Mouse (Mus musculus): ENCODE data around the gene Tmem107. TPM values are rescaled to one million over a fixed set of nuclear protein-coding genes. Genes with fewer than 3 reads are reported as not detected.

The Tmem107 gene
- polyA plus RNA-seq, 1 experiment from 2014 or later = 42.5 TPM

GRCm38 (mm10) chr11:69098762-69099091, 28.1 kb downstream of the Tmem107 start:
- Histone ChIP-seq H3K9me3 (no peaks in the 10 kb centered on the region), H3K4me2 (replicated peaks) (peak overlapping the region; percentile 93), H3K27me3 (no peaks in the 10 kb centered on the region), H3K36me3 (peaks cover 31% of the 10 kb centered on the region), H3K4me1 (replicated peaks) (peaks cover 66% of the 10 kb centered on the region), H3K4me3 (replicated peaks) (peak overlapping the region; percentile 52), H3K27ac (peak overlapping the region; percentile 81), H3K9ac (replicated peaks) (peak overlapping the region; percentile 73)
- WGBS = under 1% methylated on average over 19 of the region's 19 CpGs
- ATAC-seq = 0 out of 2 replicates have a peak, but pooled peaks have one; percentile 6

- H3K36me3 ChIP-seq = peaks cover 38% of the 10 kb centered on the region
- no peaks in the 10 kb centered on the region for H3K9me3 ChIP-seq
- peak overlapping the region; percentile 73 for H3K9ac ChIP-seq (replicated peaks)
- H3K27ac ChIP-seq = peak overlapping the region; percentile 81
- peak overlapping the region; percentile 52 for H3K4me3 ChIP-seq (replicated peaks)
- ATAC-seq = no peak
- peak overlapping the region; percentile 93 for H3K4me2 ChIP-seq (replicated peaks)
- WGBS = under 1% methylated on average over 22 of the region's 22 CpGs
- H3K4me1 ChIP-seq (replicated peaks) = peaks cover 61% of the 10 kb centered on the region
- no peaks in the 10 kb centered on the region for H3K27me3 ChIP-seq
These were observed 28.7 kb downstream of the Tmem107 start for GRCm38 (mm10) chr11:69099177-69099914.

GRCm38 (mm10) chr11:69099915-69100345, 29.3 kb downstream of the Tmem107 start:
- H3K4me2 ChIP-seq (replicated peaks) = peak overlapping the region; percentile 93
- peak overlapping the region; percentile 81 for H3K27ac ChIP-seq
- H3K9ac ChIP-seq (replicated peaks) = peak overlapping the region; percentile 73
- no peaks in the 10 kb centered on the region for H3K27me3 ChIP-seq
- peaks cover 43% of the 10 kb centered on the region for H3K36me3 ChIP-seq
- H3K4me3 ChIP-seq (replicated peaks) = peak overlapping the region; percentile 52
- under 1% methylated on average over 23 of the region's 23 CpGs for WGBS
- H3K9me3 ChIP-seq = no peaks in the 10 kb centered on the region
- peak; percentile 38 for ATAC-seq
- H3K4me1 ChIP-seq (replicated peaks) = peaks cover 58% of the 10 kb centered on the region

GRCm38 (mm10) chr11:69100639-69101360, 30.2 kb downstream of the Tmem107 start:
- Histone ChIP-seq H3K4me1 (replicated peaks) (peaks cover 51% of the 10 kb centered on the region), H3K9me3 (no peaks in the 10 kb centered on the region), H3K9ac (replicated peaks) (peak overlapping the region; percentile 73), H3K27ac (peak overlapping the region; percentile 81; the same call in 1 of the 2 replicates), H3K4me2 (replicated peaks) (peak overlapping the region; percentile 93), H3K36me3 (peaks cover 52% of the 10 kb centered on the region), H3K4me3 (replicated peaks) (peak overlapping the region; percentile 52), H3K27me3 (no peaks in the 10 kb centered on the region)
- ATAC-seq = no peak
- WGBS = 92% methylated on average over 20 of the region's 20 CpGs

GRCm38 (mm10) chr11:69101604-69102402, 31.2 kb downstream of the Tmem107 start:
- Histone ChIP-seq H3K4me1 (replicated peaks) (peaks cover 42% of the 10 kb centered on the region), H3K9ac (replicated peaks) (no peak overlapping the region), H3K4me2 (replicated peaks) (no peak overlapping the region), H3K27ac (no peak overlapping the region), H3K9me3 (no peaks in the 10 kb centered on the region), H3K4me3 (replicated peaks) (no peak overlapping the region), H3K27me3 (no peaks in the 10 kb centered on the region), H3K36me3 (peaks cover 61% of the 10 kb centered on the region)
- whole genome bisulfite sequencing = 90% methylated on average over 21 of the region's 21 CpGs
- ATAC-seq = no peak

GRCm38 (mm10) chr11:69102403-69102725, 31.8 kb downstream of the Tmem107 start:
- Histone ChIP-seq H3K4me3 (replicated peaks) (no peak overlapping the region), H3K4me2 (replicated peaks) (no peak overlapping the region), H3K27ac (no peak overlapping the region), H3K27me3 (no peaks in the 10 kb centered on the region), H3K4me1 (replicated peaks) (peaks cover 37% of the 10 kb centered on the region), H3K36me3 (peaks cover 66% of the 10 kb centered on the region), H3K9ac (replicated peaks) (no peak overlapping the region), H3K9me3 (no peaks in the 10 kb centered on the region)
- 96% methylated on average over 7 of the region's 7 CpGs for WGBS
- no peak for ATAC-seq

GRCm38 (mm10) chr11:69103121-69103520, 32.5 kb downstream of the Tmem107 start:
- Histone ChIP-seq H3K4me3 (replicated peaks) (no peak overlapping the region), H3K27me3 (no peaks in the 10 kb centered on the region), H3K4me1 (replicated peaks) (peaks cover 29% of the 10 kb centered on the region), H3K9ac (replicated peaks) (no peak overlapping the region; the same call in 1 of the 2 replicates), H3K4me2 (replicated peaks) (no peak overlapping the region), H3K36me3 (peaks cover 74% of the 10 kb centered on the region), H3K27ac (no peak overlapping the region), H3K9me3 (no peaks in the 10 kb centered on the region)
- 94% methylated on average over 14 of the region's 14 CpGs for WGBS
- no peak for ATAC-seq

- Histone ChIP-seq H3K4me3 (replicated peaks) (no peak overlapping the region), H3K9ac (replicated peaks) (no peak overlapping the region; the same call in 1 of the 2 replicates), H3K9me3 (no peaks in the 10 kb centered on the region), H3K27me3 (no peaks in the 10 kb centered on the region), H3K4me1 (replicated peaks) (peaks cover 22% of the 10 kb centered on the region), H3K36me3 (peaks cover 81% of the 10 kb centered on the region), H3K27ac (no peak overlapping the region), H3K4me2 (replicated peaks) (no peak overlapping the region)
- no peak for ATAC-seq
- 93% methylated on average over 15 of the region's 15 CpGs for WGBS
These were observed 33.2 kb downstream of the Tmem107 start for GRCm38 (mm10) chr11:69103531-69104435.

- peaks cover 88% of the 10 kb centered on the region for H3K36me3 ChIP-seq
- H3K4me1 ChIP-seq (replicated peaks) = peaks cover 15% of the 10 kb centered on the region
- WGBS = 93% methylated on average over 14 of the region's 14 CpGs
- H3K9ac ChIP-seq (replicated peaks) = no peak overlapping the region
- H3K27me3 ChIP-seq = no peaks in the 10 kb centered on the region
- no peak for ATAC-seq
- H3K27ac ChIP-seq = no peak overlapping the region
- H3K4me3 ChIP-seq (replicated peaks) = no peak overlapping the region
- no peaks in the 10 kb centered on the region for H3K9me3 ChIP-seq
- no peak overlapping the region for H3K4me2 ChIP-seq (replicated peaks)
These were observed 33.9 kb downstream of the Tmem107 start for GRCm38 (mm10) chr11:69104487-69104886.

- no peak overlapping the region for H3K4me3 ChIP-seq (replicated peaks)
- H3K9ac ChIP-seq (replicated peaks) = no peak overlapping the region
- no peaks in the 10 kb centered on the region for H3K9me3 ChIP-seq
- H3K36me3 ChIP-seq = peaks cover 90% of the 10 kb centered on the region
- H3K27me3 ChIP-seq = no peaks in the 10 kb centered on the region
- no peak overlapping the region for H3K27ac ChIP-seq
- WGBS = 93% methylated on average over 6 of the region's 6 CpGs
- no peak for ATAC-seq
- peaks cover 8% of the 10 kb centered on the region for H3K4me1 ChIP-seq (replicated peaks)
- H3K4me2 ChIP-seq (replicated peaks) = no peak overlapping the region
These were observed 34.6 kb downstream of the Tmem107 start for GRCm38 (mm10) chr11:69105227-69105626.

GRCm38 (mm10) chr11:69105796-69106195, 35.2 kb downstream of the Tmem107 start:
- no peak overlapping the region for H3K27ac ChIP-seq
- peaks cover 2% of the 10 kb centered on the region; the same call in 1 of the 2 replicates for H3K4me1 ChIP-seq (replicated peaks)
- no peak for ATAC-seq
- H3K4me2 ChIP-seq (replicated peaks) = no peak overlapping the region
- 82% methylated on average over 2 of the region's 2 CpGs for WGBS
- no peaks in the 10 kb centered on the region for H3K9me3 ChIP-seq
- no peak overlapping the region for H3K4me3 ChIP-seq (replicated peaks)
- peaks cover 87% of the 10 kb centered on the region for H3K36me3 ChIP-seq
- no peaks in the 10 kb centered on the region for H3K27me3 ChIP-seq
- H3K9ac ChIP-seq (replicated peaks) = no peak overlapping the region

Measured in midbrain, embryonic 13.5 days (tissue).